Mouse (Mus musculus) spleen, adult 2 months (tissue): Measurements from ENCODE around the gene Mcrs1. TPM values are rescaled to one million over a fixed set of nuclear protein-coding genes. Genes with fewer than 3 reads are reported as not detected.

Experiments
- DNase-seq, 2 experiments: peaks; one replicate each; pipeline versions ENCODE4 v3.0.0 to v3.0.0-alpha.2; 2012 to 2021; ENCODE audit warnings: low spot score in 2 of 2, low read depth in 1 of 2
- H3K27ac ChIP-seq: fragments of 200-500 bp; 2 replicates; pipeline ENCODE4 v1.5.1; 2012; ENCODE audit warnings: low read length, inconsistent platforms; ENCODE audit not compliant: insufficient read depth
- H3K27me3 ChIP-seq: fragments of 200-500 bp; 2 replicates; pipeline ENCODE4 v1.6.1; 2012; ENCODE audit warnings: mild to moderate bottlenecking, moderate library complexity, low read length, inconsistent platforms; ENCODE audit not compliant: control insufficient read depth, insufficient read depth
- H3K36me3 ChIP-seq: fragments of 200-500 bp; 2 replicates; pipeline ENCODE4 v1.6.1; 2012; ENCODE audit warnings: mild to moderate bottlenecking, low read length, inconsistent platforms; ENCODE audit not compliant: control insufficient read depth, insufficient read depth
- H3K4me1 ChIP-seq: fragments of 200-500 bp; 2 replicates; pipeline ENCODE4 v1.6.1; 2011; ENCODE audit warnings: inconsistent platforms; ENCODE audit not compliant: control insufficient read depth, insufficient read depth, insufficient read length
- H3K4me3 ChIP-seq: fragments of 200-500 bp; 2 replicates; pipeline ENCODE4 v1.5.1; 2011; ENCODE audit warnings: mild to moderate bottlenecking, inconsistent platforms; ENCODE audit not compliant: insufficient read depth, insufficient read length; ENCODE audit errors: extremely low read depth
- CTCF ChIP-seq: fragments of 200-500 bp; IDR thresholded peaks from 2 replicates; pipeline ENCODE4 v1.5.1; 2011; ENCODE audit warnings: mild to moderate bottlenecking, inconsistent platforms; ENCODE audit not compliant: insufficient read depth, insufficient read length, insufficient replicate concordance; ENCODE audit errors: extremely low read depth
- POLR2A ChIP-seq: fragments of 200-500 bp; IDR thresholded peaks from 2 replicates; pipeline ENCODE4 v1.6.1; 2011; ENCODE audit warnings: low read depth, low read length, inconsistent platforms
- WGBS: fragments of 180-500 bp; shearing (Covaris S2); methylation state at CpG from one replicate; pipeline ENCODE4 v1.1.7; 2018; 5-methylcytosine and 5-hydroxymethylcytosine counted together
- polyA plus RNA-seq: library from polyadenylated mRNA; depleted of rRNA; stranded (reverse); fragments of >200 nt; gene quantifications from 2 replicates; pipeline ENCODE4 v1.2.3, GENCODE M21; 2012; rRNA removed

Mcrs1 gene
- polyA plus RNA-seq, 1 experiment: 48.5 TPM

DNA sequence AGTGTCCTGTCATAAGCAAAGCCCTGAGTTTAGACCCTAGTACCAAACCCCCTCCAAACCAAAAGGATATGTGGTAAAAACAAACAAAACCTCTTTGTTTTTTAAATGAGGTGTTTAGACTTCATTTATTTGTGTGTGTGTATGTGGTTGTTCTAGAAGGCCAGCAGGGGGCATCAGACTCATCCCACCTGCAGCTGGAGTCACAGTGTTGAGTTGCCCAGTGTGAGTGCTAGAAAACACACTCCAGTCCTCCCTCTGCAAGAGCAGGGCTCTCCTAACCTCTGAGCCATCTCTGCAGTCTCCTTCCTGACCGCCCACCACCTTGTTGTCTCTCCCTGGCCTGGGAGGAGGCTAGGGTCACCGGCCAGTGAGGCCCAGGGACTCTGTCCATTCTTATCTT lies 36.8 kb downstream of the Mcrs1 start:
- H3K36me3 ChIP-seq: no peaks in the 10 kb centered on the region
- peak in 1 of 2 experiments; percentile 16 for DNase-seq
- 0 out of 2 replicates have a peak, but pooled peaks cover 1% of the 10 kb centered on the region for H3K27me3 ChIP-seq
- TF ChIP-seq POLR2A: no peak
- TF ChIP-seq CTCF: peak; percentile 22; the same call in 1 of the 2 replicates
- no peak overlapping the region for H3K4me3 ChIP-seq
- WGBS: 91% methylated on average over 2 of the region's 2 CpGs
- H3K27ac ChIP-seq: no peak overlapping the region
- H3K4me1 ChIP-seq: no peaks in the 10 kb centered on the region

DNA sequence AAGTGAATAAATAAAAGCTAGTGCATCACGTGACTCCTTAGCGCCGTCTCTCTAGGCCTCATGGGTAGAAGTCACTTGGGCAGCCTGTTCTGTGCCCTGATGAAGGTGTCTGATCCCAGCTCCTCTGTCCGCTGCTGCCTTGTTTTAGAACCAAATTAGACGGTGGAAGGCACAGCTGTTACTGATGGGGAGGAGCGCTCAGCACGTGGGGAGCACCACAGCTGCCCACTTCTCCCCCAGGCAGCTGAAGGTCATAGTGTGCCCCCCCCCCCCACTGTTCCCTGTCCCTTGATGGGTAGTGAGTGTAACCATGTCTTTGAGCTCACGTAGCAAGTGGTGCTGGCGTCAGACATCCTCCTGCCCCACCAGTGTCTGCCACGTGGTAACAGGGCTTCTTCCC lies 38.6 kb downstream of the Mcrs1 start:
- TF ChIP-seq CTCF: no peak
- H3K4me3 ChIP-seq: no peak overlapping the region
- no peaks in the 10 kb centered on the region for H3K4me1 ChIP-seq
- H3K27me3 ChIP-seq: no peaks in the 10 kb centered on the region
- 89% methylated on average over 10 of the region's 10 CpGs for WGBS
- H3K27ac ChIP-seq: no peak overlapping the region
- DNase-seq: no peak
- no peaks in the 10 kb centered on the region for H3K36me3 ChIP-seq

DNA sequence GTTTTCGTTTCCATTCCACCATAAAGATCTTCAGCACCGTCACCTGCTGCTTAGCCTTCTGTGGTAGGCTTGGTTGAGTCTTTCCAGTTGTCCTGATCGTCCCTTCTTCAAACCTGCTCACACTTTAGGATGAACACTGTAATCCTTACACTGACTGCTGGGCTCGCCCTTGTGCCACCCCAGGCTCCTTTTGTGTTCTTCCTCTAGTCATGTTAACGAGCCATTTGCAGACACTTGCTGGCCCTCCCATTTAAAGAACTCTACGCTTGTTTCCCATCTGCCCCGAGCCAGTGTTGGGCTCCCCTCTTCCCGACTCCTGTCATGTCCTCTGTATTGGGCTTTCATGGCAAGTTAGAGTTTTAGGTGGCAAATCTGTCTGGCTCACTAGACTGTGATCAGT lies 45.8 kb downstream of the Mcrs1 start:
- no peaks in the 10 kb centered on the region for H3K36me3 ChIP-seq
- WGBS: 87% methylated on average over 8 of the region's 8 CpGs
- no peak for DNase-seq
- H3K4me1 ChIP-seq: no peaks in the 10 kb centered on the region
- no peaks in the 10 kb centered on the region for H3K27me3 ChIP-seq
- TF ChIP-seq POLR2A (no peak), CTCF (no peak)
- H3K27ac ChIP-seq: no peak overlapping the region
- H3K4me3 ChIP-seq: no peak overlapping the region

DNA sequence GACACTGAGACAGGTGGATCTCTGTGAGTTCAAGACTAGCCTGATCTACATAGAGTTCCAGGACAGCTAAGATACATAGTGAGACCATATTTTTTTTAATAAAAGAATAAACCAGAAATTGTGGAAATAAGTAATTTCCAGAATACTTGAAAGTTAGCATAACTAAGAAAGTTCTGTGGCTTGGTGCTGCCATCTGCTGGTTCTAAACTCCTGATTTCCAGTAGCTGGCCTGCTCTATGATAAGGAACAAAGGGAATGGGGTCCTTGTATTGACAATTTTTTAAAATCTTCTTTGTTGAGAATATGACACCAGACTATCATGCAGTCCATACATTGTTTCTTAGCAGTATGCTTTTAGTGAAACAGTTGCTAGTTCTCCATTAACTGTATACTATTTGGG lies 53.0 kb downstream of the Mcrs1 start:
- Histone ChIP-seq H3K27ac (no peak overlapping the region), H3K4me1 (no peaks in the 10 kb centered on the region), H3K36me3 (no peaks in the 10 kb centered on the region), H3K27me3 (no peaks in the 10 kb centered on the region), H3K4me3 (no peak overlapping the region)
- no peak for TF ChIP-seq CTCF
- TF ChIP-seq POLR2A: no peak
- DNase-seq: no peak

DNA sequence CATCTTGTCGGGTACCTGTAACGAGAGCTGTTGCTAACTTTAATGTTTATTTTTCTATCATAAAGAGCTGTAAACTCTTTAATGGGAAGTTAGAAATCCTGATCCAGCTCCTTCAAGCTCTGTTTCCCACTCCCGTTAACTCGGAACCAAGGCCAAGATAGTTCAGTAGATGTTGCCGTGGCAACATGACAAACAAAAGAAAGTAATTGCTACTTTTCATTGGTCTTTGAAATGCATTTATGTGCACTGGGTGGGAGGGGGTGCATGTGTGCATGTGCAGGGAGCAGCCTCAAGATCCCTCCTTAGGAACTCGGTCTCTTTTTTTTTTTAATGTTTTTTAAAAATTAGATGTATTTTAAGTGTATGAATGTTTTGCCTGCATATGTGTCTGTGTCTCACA lies 56.7 kb downstream of the Mcrs1 start:
- H3K27me3 ChIP-seq: no peaks in the 10 kb centered on the region
- TF ChIP-seq POLR2A (no peak), CTCF (no peak)
- no peaks in the 10 kb centered on the region for H3K36me3 ChIP-seq
- no peak overlapping the region for H3K27ac ChIP-seq
- no peak for DNase-seq
- WGBS: 88% methylated on average over 6 of the region's 6 CpGs
- no peak overlapping the region for H3K4me3 ChIP-seq
- H3K4me1 ChIP-seq: no peaks in the 10 kb centered on the region

DNA sequence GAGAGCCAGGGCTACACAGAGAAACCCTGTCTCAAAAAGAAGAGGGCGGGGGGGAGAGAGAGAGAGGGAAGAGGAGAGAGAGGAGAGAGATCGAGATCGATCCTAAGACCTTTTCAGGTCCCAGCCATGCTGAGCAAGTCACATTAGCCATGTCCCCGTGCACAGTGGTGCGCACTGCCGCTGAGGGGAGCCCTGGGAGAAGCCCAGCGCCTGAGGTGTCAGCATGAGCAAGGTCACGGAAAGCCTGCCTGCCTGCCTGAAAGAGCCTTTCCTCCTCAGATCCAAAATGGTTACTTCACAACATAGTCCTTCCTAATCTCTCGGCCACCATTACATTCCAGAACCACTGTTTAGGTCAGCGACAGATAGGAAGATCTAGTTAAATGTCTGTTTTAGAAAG lies 57.4 kb downstream of the Mcrs1 start:
- 89% methylated on average over 10 of the region's 10 CpGs for WGBS
- Histone ChIP-seq H3K27ac (no peak overlapping the region), H3K4me3 (no peak overlapping the region), H3K27me3 (no peaks in the 10 kb centered on the region), H3K36me3 (no peaks in the 10 kb centered on the region), H3K4me1 (no peaks in the 10 kb centered on the region)
- DNase-seq: no peak
- no peak for TF ChIP-seq POLR2A
- no peak for TF ChIP-seq CTCF

Other genes starting within 250 kb of the Mcrs1 start
- 119 and 126 TPM in 2 replicates for gene Tuba1c, start 222.1 kb downstream of the Mcrs1 start, polyA plus RNA-seq
- 0.99 and 1.4 TPM in 2 replicates for gene Prph, start 196.8 kb downstream of the Mcrs1 start, polyA plus RNA-seq
- 5.9 and 7.5 TPM in 2 replicates for gene Troap, start 177.4 kb downstream of the Mcrs1 start, polyA plus RNA-seq
- gene C1ql4, start 164.1 kb downstream of the Mcrs1 start, polyA plus RNA-seq: not detected in 2 replicates
- 0.35 and 0.60 TPM in 2 replicates for gene Dnajc22, start 158.8 kb downstream of the Mcrs1 start, polyA plus RNA-seq
- gene Spats2, start 126.0 kb downstream of the Mcrs1 start, polyA plus RNA-seq: 1.5 and 2.2 TPM in 2 replicates
- 3.5 and 3.7 TPM in 2 replicates for gene Kcnh3, start 27.1 kb downstream of the Mcrs1 start, polyA plus RNA-seq
- 27.1 and 31.4 TPM in 2 replicates for gene Prpf40b, start 43.1 kb upstream of the Mcrs1 start, polyA plus RNA-seq
- gene Fam186b, start 43.9 kb upstream of the Mcrs1 start, polyA plus RNA-seq: 0.02 and 0.05 TPM in 2 replicates
- gene Fmnl3, start 118.5 kb upstream of the Mcrs1 start, polyA plus RNA-seq: 25.6 and 30.8 TPM in 2 replicates
- gene Tmbim6, start 140.9 kb upstream of the Mcrs1 start, polyA plus RNA-seq: 434 and 466 TPM in 2 replicates
- 10.9 and 11.5 TPM in 2 replicates for gene Nckap5l, start 205.8 kb upstream of the Mcrs1 start, polyA plus RNA-seq
- 5.1 and 7.4 TPM in 2 replicates for gene Bcdin3d, start 222.8 kb upstream of the Mcrs1 start, polyA plus RNA-seq